Mouse (Mus musculus): Measurements from ENCODE around the gene Nell2. TPM values are rescaled to one million over a fixed set of nuclear protein-coding genes. Genes with fewer than 3 reads are reported as not detected.

The Nell2 gene
- polyA plus RNA-seq, 1 experiment: 0.88 TPM

GRCm38 (mm10) chr15:95028862-95029486, 499.4 kb downstream of the Nell2 start:
- WGBS: 88% methylated on average over 13 of the region's 13 CpGs

More at GRCm38 (mm10) chr15:95028862-95029486, 499.4 kb downstream of the Nell2 start:
- DNase-seq (ENCODE audit: low read depth, low spot score): no peak

Other genes starting within 250 kb of the Nell2 start
- 0.05 TPM in 1 of 2 replicates, not detected in the other for gene Dbx2, start 127.4 kb upstream of the Nell2 start, polyA plus RNA-seq (2012; rRNA removed)